Mouse (Mus musculus) telencephalon, adult 2 months (tissue): ENCODE data around the gene Polr2b.
A peak's percentile ranks its signal among the peaks of the same experiment; 100 is the strongest.

Source experiments
- DNase-seq: peaks from one replicate; pipeline ENCODE4 v3.0.0-alpha.2; 2011; ENCODE audit warnings: low read depth, low spot score

Polr2b gene

GRCm38 (mm10) chr5:77309924-77310772 is at the start of gene Polr2b, which contains the start of gene Noa1:
Gene Polr2b (plus strand): TSS chr5:77310147.
Gene Noa1 (minus strand): TSS chr5:77310084.
- DNase-seq, result peak; percentile 96

- DNase-seq, result no peak
Observed at GRCm38 (mm10) chr5:77261137-77261536, 48.8 kb upstream of the Polr2b start.

- DNase-seq, result no peak
Observed at GRCm38 (mm10) chr5:77262105-77262504, 47.8 kb upstream of the Polr2b start.

GRCm38 (mm10) chr5:77265081-77265670 is 44.8 kb upstream of the Polr2b start, which contains the start of gene Rest:
Gene Rest (plus strand): TSS chr5:77265491.
- DNase-seq, result no peak

- no peak for DNase-seq
Observed at GRCm38 (mm10) chr5:77265671-77266065, 44.3 kb upstream of the Polr2b start.

- DNase-seq, result no peak
Observed at GRCm38 (mm10) chr5:77266066-77266885, 43.7 kb upstream of the Polr2b start.

- no peak for DNase-seq
Observed at GRCm38 (mm10) chr5:77266886-77267401, 43.0 kb upstream of the Polr2b start.

GRCm38 (mm10) chr5:77267441-77267840 is 42.5 kb upstream of the Polr2b start:
- DNase-seq, result no peak

- no peak for DNase-seq
Observed at GRCm38 (mm10) chr5:77267957-77268624, 41.9 kb upstream of the Polr2b start.

GRCm38 (mm10) chr5:77269399-77269798 is 40.5 kb upstream of the Polr2b start:
- DNase-seq, result no peak

GRCm38 (mm10) chr5:77273151-77273550 is 36.8 kb upstream of the Polr2b start:
- no peak for DNase-seq

GRCm38 (mm10) chr5:77275950-77276349 is 34.0 kb upstream of the Polr2b start:
- no peak for DNase-seq

- DNase-seq, result no peak
Observed at GRCm38 (mm10) chr5:77277204-77277603, 32.7 kb upstream of the Polr2b start.

- no peak for DNase-seq
Observed at GRCm38 (mm10) chr5:77281518-77282174, 28.3 kb upstream of the Polr2b start.

- no peak for DNase-seq
Observed at GRCm38 (mm10) chr5:77282242-77282641, 27.7 kb upstream of the Polr2b start.

- no peak for DNase-seq
Observed at GRCm38 (mm10) chr5:77285685-77286084, 24.3 kb upstream of the Polr2b start.

GRCm38 (mm10) chr5:77286904-77287303 is 23.0 kb upstream of the Polr2b start:
- DNase-seq, result no peak

- DNase-seq, result no peak
Observed at GRCm38 (mm10) chr5:77287901-77288300, 22.0 kb upstream of the Polr2b start.

GRCm38 (mm10) chr5:77289686-77290085 is 20.3 kb upstream of the Polr2b start:
- DNase-seq, result no peak

GRCm38 (mm10) chr5:77290606-77291005 is 19.3 kb upstream of the Polr2b start:
- DNase-seq, result no peak
